Mouse (Mus musculus): ENCODE results near the gene Fam53a. TPM values are rescaled to one million over a fixed set of nuclear protein-coding genes. Genes with fewer than 3 reads are reported as not detected.

Fam53a gene
- polyA plus RNA-seq, 1 experiment: 13.6 TPM

- Histone ChIP-seq H3K4me1 (ENCODE audit: control insufficient read depth, insufficient read depth, insufficient read length, low read length) (peaks cover 1% of the 10 kb centered on the region; the same call in 1 of the 2 replicates), H3K4me3 (ENCODE audit: insufficient read depth, low read depth, low read length) (peak overlapping the region; percentile 70), H3K27ac (replicated peaks; ENCODE audit: low read depth, low read length) (peak overlapping the region; percentile 78)
Observed at GRCm38 (mm10) chr5:33651541-33651920, 22.1 kb upstream of the Fam53a start.

GRCm38 (mm10) chr5:33651017-33651416, 21.6 kb upstream of the Fam53a start:
- Histone ChIP-seq H3K4me3 (ENCODE audit: insufficient read depth, low read depth, low read length) (peak overlapping the region; percentile 70), H3K27ac (replicated peaks; ENCODE audit: low read depth, low read length) (no peak overlapping the region)

GRCm38 (mm10) chr5:33640652-33641051, 11.2 kb upstream of the Fam53a start:
- Histone ChIP-seq H3K4me1 (ENCODE audit: control insufficient read depth, insufficient read depth, insufficient read length, low read length) (no peaks in the 10 kb centered on the region), H3K4me3 (ENCODE audit: insufficient read depth, low read depth, low read length) (no peak overlapping the region), H3K27ac (replicated peaks; ENCODE audit: low read depth, low read length) (no peak overlapping the region)

More at GRCm38 (mm10) chr5:33651017-33651416, 21.6 kb upstream of the Fam53a start:
- H3K4me1 ChIP-seq (ENCODE audit: control insufficient read depth, insufficient read depth, insufficient read length, low read length): no peaks in the 10 kb centered on the region

GRCm38 (mm10) chr5:33638826-33639225, 9.4 kb upstream of the Fam53a start:
- Histone ChIP-seq H3K4me3 (ENCODE audit: insufficient read depth, low read depth, low read length) (no peak overlapping the region), H3K27ac (replicated peaks; ENCODE audit: low read depth, low read length) (peak overlapping the region; percentile 71), H3K4me1 (ENCODE audit: control insufficient read depth, insufficient read depth, insufficient read length, low read length) (no peaks in the 10 kb centered on the region)

GRCm38 (mm10) chr5:33637606-33638350, 8.3 kb upstream of the Fam53a start:
- H3K4me1 ChIP-seq (ENCODE audit: control insufficient read depth, insufficient read depth, insufficient read length, low read length): no peaks in the 10 kb centered on the region
- H3K27ac ChIP-seq (replicated peaks; ENCODE audit: low read depth, low read length): no peak overlapping the region
- no peak overlapping the region for H3K4me3 ChIP-seq (ENCODE audit: insufficient read depth, low read depth, low read length)

GRCm38 (mm10) chr5:33635361-33635760, 5.9 kb upstream of the Fam53a start:
- Histone ChIP-seq H3K4me3 (ENCODE audit: insufficient read depth, low read depth, low read length) (no peak overlapping the region), H3K27ac (replicated peaks; ENCODE audit: low read depth, low read length) (no peak overlapping the region), H3K4me1 (ENCODE audit: control insufficient read depth, insufficient read depth, insufficient read length, low read length) (peaks cover 12% of the 10 kb centered on the region)

- Histone ChIP-seq H3K4me1 (ENCODE audit: control insufficient read depth, insufficient read depth, insufficient read length, low read length) (peaks cover 14% of the 10 kb centered on the region), H3K27ac (replicated peaks; ENCODE audit: low read depth, low read length) (no peak overlapping the region), H3K4me3 (ENCODE audit: insufficient read depth, low read depth, low read length) (no peak overlapping the region)
Observed at GRCm38 (mm10) chr5:33632526-33632925, 3.1 kb upstream of the Fam53a start.

GRCm38 (mm10) chr5:33630615-33631014, 1.2 kb upstream of the Fam53a start:
- H3K4me3 ChIP-seq (ENCODE audit: insufficient read depth, low read depth, low read length): 0 out of 2 replicates have a peak overlapping the region, but pooled peaks have one; percentile 9
- peak overlapping the region; percentile 54; the same call in 1 of the 2 replicates for H3K27ac ChIP-seq (replicated peaks; ENCODE audit: low read depth, low read length)
- peaks cover 14% of the 10 kb centered on the region for H3K4me1 ChIP-seq (ENCODE audit: control insufficient read depth, insufficient read depth, insufficient read length, low read length)

- Histone ChIP-seq H3K4me3 (ENCODE audit: insufficient read depth, low read depth, low read length) (peak overlapping the region; percentile 61), H3K27ac (replicated peaks; ENCODE audit: low read depth, low read length) (peak overlapping the region; percentile 61), H3K4me1 (ENCODE audit: control insufficient read depth, insufficient read depth, insufficient read length, low read length) (peaks cover 14% of the 10 kb centered on the region)
Observed at GRCm38 (mm10) chr5:33630061-33630460, 626 bp upstream of the Fam53a start.

GRCm38 (mm10) chr5:33628820-33629300, 575 bp downstream of the Fam53a start:
- H3K27ac ChIP-seq (replicated peaks; ENCODE audit: low read depth, low read length): peak overlapping the region; percentile 70
- peaks cover 14% of the 10 kb centered on the region for H3K4me1 ChIP-seq (ENCODE audit: control insufficient read depth, insufficient read depth, insufficient read length, low read length)
- H3K4me3 ChIP-seq (ENCODE audit: insufficient read depth, low read depth, low read length): peak overlapping the region; percentile 90

GRCm38 (mm10) chr5:33627968-33628367, 1.5 kb downstream of the Fam53a start:
- H3K27ac ChIP-seq (replicated peaks; ENCODE audit: low read depth, low read length): no peak overlapping the region; the same call in 1 of the 2 replicates
- peak overlapping the region; percentile 19; the same call in 1 of the 2 replicates for H3K4me3 ChIP-seq (ENCODE audit: insufficient read depth, low read depth, low read length)
- H3K4me1 ChIP-seq (ENCODE audit: control insufficient read depth, insufficient read depth, insufficient read length, low read length): peaks cover 14% of the 10 kb centered on the region

GRCm38 (mm10) chr5:33623766-33624165, 5.7 kb downstream of the Fam53a start:
- H3K27ac ChIP-seq (replicated peaks; ENCODE audit: low read depth, low read length): no peak overlapping the region
- H3K4me3 ChIP-seq (ENCODE audit: insufficient read depth, low read depth, low read length): no peak overlapping the region
- peaks cover 5% of the 10 kb centered on the region for H3K4me1 ChIP-seq (ENCODE audit: control insufficient read depth, insufficient read depth, insufficient read length, low read length)

GRCm38 (mm10) chr5:33622671-33623070, 6.8 kb downstream of the Fam53a start:
- H3K4me3 ChIP-seq (ENCODE audit: insufficient read depth, low read depth, low read length): no peak overlapping the region
- H3K27ac ChIP-seq (replicated peaks; ENCODE audit: low read depth, low read length): no peak overlapping the region
- peaks cover 4% of the 10 kb centered on the region; the same call in 1 of the 2 replicates for H3K4me1 ChIP-seq (ENCODE audit: control insufficient read depth, insufficient read depth, insufficient read length, low read length)

GRCm38 (mm10) chr5:33614391-33614790, 15.0 kb downstream of the Fam53a start:
- peaks cover 3% of the 10 kb centered on the region; the same call in 1 of the 2 replicates for H3K4me1 ChIP-seq (ENCODE audit: control insufficient read depth, insufficient read depth, insufficient read length, low read length)
- H3K27ac ChIP-seq (replicated peaks; ENCODE audit: low read depth, low read length): no peak overlapping the region
- no peak overlapping the region for H3K4me3 ChIP-seq (ENCODE audit: insufficient read depth, low read depth, low read length)

GRCm38 (mm10) chr5:33611795-33612194, 17.6 kb downstream of the Fam53a start:
- H3K4me3 ChIP-seq (ENCODE audit: insufficient read depth, low read depth, low read length): no peak overlapping the region
- no peaks in the 10 kb centered on the region for H3K4me1 ChIP-seq (ENCODE audit: control insufficient read depth, insufficient read depth, insufficient read length, low read length)
- no peak overlapping the region for H3K27ac ChIP-seq (replicated peaks; ENCODE audit: low read depth, low read length)

GRCm38 (mm10) chr5:33609226-33609625, 20.2 kb downstream of the Fam53a start:
- Histone ChIP-seq H3K27ac (replicated peaks; ENCODE audit: low read depth, low read length) (no peak overlapping the region), H3K4me3 (ENCODE audit: insufficient read depth, low read depth, low read length) (no peak overlapping the region)

More at GRCm38 (mm10) chr5:33609226-33609625, 20.2 kb downstream of the Fam53a start:
- no peaks in the 10 kb centered on the region for H3K4me1 ChIP-seq (ENCODE audit: control insufficient read depth, insufficient read depth, insufficient read length, low read length)

All from brown adipose tissue, adult 24 weeks (tissue).